Mouse (Mus musculus) lung, embryonic 15.5 days (tissue): ENCODE results near the gene Spata21. TPM values are rescaled to one million over a fixed set of nuclear protein-coding genes. Genes with fewer than 3 reads are reported as not detected.
A peak's percentile ranks its signal among the peaks of the same experiment; 100 is the strongest.

ENCODE experiments used
- ATAC-seq: fragments of 200-750 bp; cut with Nextera tagmentation; 2 replicates; pipeline ENCODE4 v1.8.0; 2017; ENCODE audit warnings: moderate number of reproducible peaks, borderline replicate concordance; ENCODE audit not compliant: low FRiP score, low TSS enrichment; ENCODE audit errors: extremely low read depth
- H3K27ac ChIP-seq: fragments of 300-500 bp; sonication (generic); 2 replicates; pipeline ENCODE4 v1.5.1; 2015; ENCODE audit warnings: moderate library complexity, mild to moderate bottlenecking, inconsistent platforms
- H3K27me3 ChIP-seq: fragments of 300-500 bp; sonication (generic); 2 replicates; pipeline ENCODE4 v1.6.1; 2015; ENCODE audit warnings: inconsistent platforms
- H3K36me3 ChIP-seq: fragments of 300-500 bp; sonication (generic); 2 replicates; pipeline ENCODE4 v1.6.1; 2015; ENCODE audit warnings: inconsistent platforms
- H3K4me1 ChIP-seq: fragments of 300-500 bp; sonication (generic); 2 replicates; pipeline ENCODE4 v1.6.1; 2015; ENCODE audit warnings: inconsistent platforms
- H3K4me2 ChIP-seq: fragments of 300-500 bp; sonication (generic); 2 replicates; pipeline ENCODE4 v1.6.1; 2015; ENCODE audit warnings: inconsistent platforms, mild to moderate bottlenecking, moderate library complexity
- H3K4me3 ChIP-seq: fragments of 300-500 bp; sonication (generic); 2 replicates; pipeline ENCODE4 v1.5.1; 2015; ENCODE audit warnings: mild to moderate bottlenecking, inconsistent platforms
- H3K9ac ChIP-seq: fragments of 300-500 bp; sonication (generic); 2 replicates; pipeline ENCODE4 v1.6.1; 2015; ENCODE audit warnings: inconsistent platforms
- H3K9me3 ChIP-seq: fragments of 300-500 bp; sonication (generic); 2 replicates; pipeline ENCODE4 v1.6.1; 2016; ENCODE audit warnings: inconsistent platforms
- WGBS: fragments of 180-500 bp; shearing (Covaris S2); methylation state at CpG from one replicate; pipeline ENCODE4 v1.1.7; 2015; 5-methylcytosine and 5-hydroxymethylcytosine counted together
- polyA plus RNA-seq: library from polyadenylated mRNA; unstranded; fragments of >200 nt; fragmentation: Nextera tagmentation; extraction: Ambion mirVana; gene quantifications from 2 replicates; pipeline ENCODE4 v1.2.1, GENCODE M21; 2015

Gene Spata21
- polyA plus RNA-seq, 1 experiment from 2014 or later: 0.62 TPM

DNA sequence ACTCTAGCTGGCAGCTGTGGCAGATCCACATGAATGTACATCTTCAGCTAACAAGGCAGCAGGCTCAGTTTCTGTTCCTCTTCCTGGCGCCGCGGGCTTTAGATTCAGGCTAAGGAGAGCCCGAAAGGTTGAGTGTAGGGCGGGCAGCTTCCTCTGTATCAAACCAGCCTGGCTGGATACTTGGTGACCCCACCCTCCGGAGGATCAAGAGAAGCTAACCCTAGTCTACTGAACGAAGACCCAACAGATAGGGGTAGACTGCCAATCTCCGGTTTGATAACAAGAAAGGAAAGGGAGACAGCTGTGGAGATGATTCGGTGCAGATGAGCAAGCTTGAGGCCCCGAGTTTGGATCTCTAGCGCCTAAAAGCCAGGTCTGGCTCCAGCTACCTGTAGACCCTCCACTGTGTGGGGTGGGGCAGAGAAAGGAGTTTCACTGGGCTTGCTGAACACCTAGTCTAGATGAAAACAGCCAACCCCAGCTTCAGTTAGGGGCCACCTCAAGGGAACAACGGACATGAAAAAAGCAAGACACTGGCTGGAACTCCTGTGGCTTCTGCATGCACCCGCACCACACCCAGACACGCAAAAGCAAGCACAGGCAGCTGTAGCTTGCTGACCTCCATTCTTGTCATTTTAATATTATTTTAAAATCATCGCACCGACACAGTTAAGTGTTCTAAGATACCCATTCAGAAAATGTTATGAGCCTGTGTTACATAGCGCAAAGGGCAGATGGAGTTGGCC lies 11.2 kb upstream of the Spata21 start:
- no peak for ATAC-seq
- Histone ChIP-seq H3K27ac (0 out of 2 replicates have a peak overlapping the region, but pooled peaks have one; percentile 45), H3K27me3 (no peaks in the 10 kb centered on the region), H3K4me2 (peak overlapping the region; percentile 88), H3K4me3 (peak overlapping the region; percentile 99), H3K9me3 (no peaks in the 10 kb centered on the region), H3K9ac (peak overlapping the region; percentile 91), H3K4me1 (peaks cover 26% of the 10 kb centered on the region), H3K36me3 (peaks cover 14% of the 10 kb centered on the region; the same call in 1 of the 2 replicates)
- 71% methylated on average over 17 of the region's 17 CpGs for WGBS

DNA sequence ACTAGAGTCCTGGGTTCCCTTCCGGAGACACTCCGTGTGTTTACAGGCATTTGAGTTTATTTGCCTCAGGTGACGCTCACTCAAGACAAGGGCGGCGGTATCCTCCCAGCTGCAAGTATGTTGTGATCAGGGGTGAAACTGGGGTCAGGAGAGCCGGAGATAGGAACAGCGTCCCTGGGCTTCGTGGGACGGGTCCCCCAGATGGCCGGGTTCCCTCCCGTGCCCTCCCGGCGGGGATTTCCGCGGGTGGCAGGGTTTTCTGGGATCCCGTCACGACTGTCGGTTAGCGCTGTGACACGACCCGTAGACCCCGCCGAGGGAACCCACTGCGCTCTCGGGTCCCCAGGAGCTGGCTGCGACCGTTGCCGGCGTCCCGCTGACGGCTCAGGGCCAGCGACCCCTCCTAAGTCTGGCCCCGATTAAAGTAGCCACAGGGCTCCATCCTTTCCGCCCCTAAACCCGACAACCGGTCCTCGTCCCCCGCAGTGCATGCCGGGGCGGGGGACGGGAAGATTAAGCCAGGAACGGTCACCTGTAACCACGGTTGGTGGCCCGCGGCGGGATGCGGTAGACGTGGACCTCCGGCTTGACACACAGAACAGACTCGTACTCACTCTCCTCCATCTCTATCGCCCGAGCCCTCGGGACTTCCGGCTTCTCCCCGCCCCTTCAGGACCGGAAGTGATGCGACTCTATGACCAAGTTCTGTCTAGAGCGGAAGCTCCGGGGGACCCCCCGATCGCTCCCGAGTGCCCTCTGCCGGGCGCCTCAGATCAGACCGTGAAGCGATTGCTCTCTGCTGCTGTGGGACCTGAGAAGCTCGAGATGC lies 10.2 kb upstream of the Spata21 start, which contains the start of gene Necap2:
Necap2 (minus strand) TSS at position 677 of the 829 bp plus-strand sequence.
- Histone ChIP-seq H3K4me3 (peak within 1 kb of the TSS; percentile 99), H3K36me3 (peaks cover 8% of the 10 kb centered on the region; the same call in 1 of the 2 replicates), H3K27me3 (no peaks in the 10 kb centered on the region), H3K4me2 (peak within 1 kb of the TSS; percentile 88), H3K9ac (peak within 1 kb of the TSS; percentile 91), H3K9me3 (no peaks in the 10 kb centered on the region), H3K4me1 (peaks cover 26% of the 10 kb centered on the region), H3K27ac (peak within 1 kb of the TSS; percentile 71)
- WGBS: under 1% methylated on average over 67 of the region's 67 CpGs
- peak; percentile 87 for ATAC-seq

DNA sequence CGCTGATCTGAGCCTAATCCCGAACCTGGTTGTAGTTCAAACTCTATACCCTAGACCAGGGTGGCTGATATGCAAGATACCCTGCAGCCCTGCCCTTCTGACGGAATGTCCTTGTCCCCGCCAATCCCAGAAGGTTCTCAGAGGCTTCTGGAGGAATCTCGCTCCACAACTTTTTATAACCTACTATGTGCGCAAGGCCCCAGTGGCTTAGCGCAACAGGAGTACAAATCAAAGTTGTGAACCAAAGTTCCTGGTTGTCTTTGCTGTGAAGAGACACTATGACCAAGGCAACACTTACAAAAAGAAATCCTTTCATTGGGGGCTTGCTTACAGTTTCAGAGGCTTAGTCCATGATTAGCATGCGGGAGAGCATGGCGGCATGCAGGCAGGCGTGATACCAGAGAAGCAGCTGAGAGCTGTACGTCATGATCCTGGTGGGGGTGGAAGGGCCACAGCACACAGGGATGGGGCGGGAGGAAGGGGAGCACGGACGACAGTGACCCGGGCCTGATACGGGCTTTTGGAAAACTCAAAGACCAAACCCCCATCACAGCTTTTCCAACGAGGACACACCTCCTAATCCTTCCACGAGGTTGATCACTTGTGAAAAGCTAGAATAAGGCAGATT lies 9.5 kb upstream of the Spata21 start:
- peak overlapping the region; percentile 99 for H3K4me3 ChIP-seq
- peaks cover under 1% of the 10 kb centered on the region; the same call in 1 of the 2 replicates for H3K36me3 ChIP-seq
- H3K4me2 ChIP-seq: no peak overlapping the region
- H3K27ac ChIP-seq: no peak overlapping the region
- no peaks in the 10 kb centered on the region for H3K9me3 ChIP-seq
- H3K9ac ChIP-seq: no peak overlapping the region
- WGBS: 69% methylated on average over 18 of the region's 18 CpGs
- ATAC-seq: no peak
- H3K27me3 ChIP-seq: no peaks in the 10 kb centered on the region
- H3K4me1 ChIP-seq: peaks cover 23% of the 10 kb centered on the region

DNA sequence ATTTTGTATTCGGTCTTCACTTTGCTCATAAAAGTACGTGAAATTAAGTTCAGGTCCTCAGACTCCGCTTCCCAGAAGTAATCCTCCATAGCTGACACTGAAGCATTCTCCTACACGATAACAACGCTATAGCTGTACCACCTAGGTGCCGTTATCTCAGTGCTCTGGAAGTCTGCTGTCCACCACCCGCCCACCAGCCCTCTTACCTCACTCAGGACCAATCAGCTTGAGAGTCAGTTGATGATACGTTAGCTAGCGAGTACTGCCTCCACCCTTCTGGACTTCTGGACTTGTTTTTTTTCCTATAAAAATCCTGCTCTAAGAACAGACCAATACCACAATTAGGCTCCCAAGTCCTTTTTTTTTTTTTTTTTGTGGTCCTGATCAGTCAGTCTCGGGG lies 1.3 kb upstream of the Spata21 start:
- no peak for ATAC-seq
- H3K4me1 ChIP-seq: 0 out of 2 replicates have a peak, but pooled peaks cover 3% of the 10 kb centered on the region
- H3K9me3 ChIP-seq: no peaks in the 10 kb centered on the region
- H3K9ac ChIP-seq: no peak overlapping the region
- no peak overlapping the region for H3K4me2 ChIP-seq
- no peak overlapping the region for H3K27ac ChIP-seq
- no peaks in the 10 kb centered on the region for H3K36me3 ChIP-seq
- 59% methylated on average over 10 of the region's 10 CpGs for WGBS
- H3K4me3 ChIP-seq: no peak overlapping the region
- no peaks in the 10 kb centered on the region for H3K27me3 ChIP-seq

DNA sequence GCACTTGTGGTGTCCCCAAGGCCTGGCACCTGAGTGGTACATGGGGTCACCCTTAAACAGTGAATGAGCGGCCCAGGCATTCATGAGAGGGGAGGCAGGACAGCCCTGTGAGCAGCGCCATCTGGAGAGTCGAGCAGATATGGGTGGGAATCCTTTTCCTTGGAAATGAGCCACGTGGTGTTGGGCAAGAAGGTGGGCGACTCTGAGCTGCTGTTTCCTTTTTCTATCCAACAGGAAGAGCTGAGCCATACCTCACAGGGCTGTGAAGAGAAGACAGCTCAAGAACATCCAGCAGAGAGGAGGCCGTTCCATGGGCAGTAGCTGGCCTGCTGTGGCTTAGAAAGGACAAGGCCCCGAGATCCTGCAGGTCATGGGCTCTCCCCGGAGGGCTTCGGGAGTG lies 581 bp downstream of the Spata21 start:
- Histone ChIP-seq H3K36me3 (no peaks in the 10 kb centered on the region), H3K27ac (no peak overlapping the region), H3K9me3 (no peaks in the 10 kb centered on the region), H3K27me3 (no peaks in the 10 kb centered on the region), H3K4me2 (no peak overlapping the region), H3K9ac (no peak overlapping the region), H3K4me3 (no peak overlapping the region), H3K4me1 (0 out of 2 replicates have a peak, but pooled peaks cover 3% of the 10 kb centered on the region)
- WGBS: 41% methylated on average over 9 of the region's 9 CpGs
- ATAC-seq: no peak

DNA sequence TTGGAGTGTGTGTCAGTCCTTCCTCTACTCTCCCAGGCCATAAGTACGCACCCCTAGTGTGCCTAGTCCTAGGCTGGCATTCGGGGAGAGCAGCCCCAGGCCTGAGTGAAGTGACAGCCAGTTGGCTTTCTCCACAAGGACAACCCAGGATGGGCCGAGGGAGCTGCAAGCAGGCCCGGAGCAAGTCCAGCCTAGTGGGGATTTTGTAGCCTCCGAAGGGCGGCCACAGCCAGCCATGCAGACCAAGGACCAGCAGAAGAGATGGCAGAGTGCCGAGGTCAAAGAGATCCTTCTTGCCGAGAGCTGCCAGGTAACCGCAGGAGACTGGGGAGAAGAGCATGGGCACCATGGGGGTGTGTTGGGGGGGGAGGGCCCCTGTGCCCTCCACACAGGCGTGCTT lies 6.9 kb downstream of the Spata21 start:
- Histone ChIP-seq H3K4me2 (no peak overlapping the region), H3K36me3 (no peaks in the 10 kb centered on the region), H3K4me3 (no peak overlapping the region), H3K9ac (no peak overlapping the region), H3K27me3 (no peaks in the 10 kb centered on the region), H3K27ac (no peak overlapping the region), H3K4me1 (no peaks in the 10 kb centered on the region), H3K9me3 (no peaks in the 10 kb centered on the region)
- 69% methylated on average over 10 of the region's 10 CpGs for WGBS
- no peak for ATAC-seq

DNA sequence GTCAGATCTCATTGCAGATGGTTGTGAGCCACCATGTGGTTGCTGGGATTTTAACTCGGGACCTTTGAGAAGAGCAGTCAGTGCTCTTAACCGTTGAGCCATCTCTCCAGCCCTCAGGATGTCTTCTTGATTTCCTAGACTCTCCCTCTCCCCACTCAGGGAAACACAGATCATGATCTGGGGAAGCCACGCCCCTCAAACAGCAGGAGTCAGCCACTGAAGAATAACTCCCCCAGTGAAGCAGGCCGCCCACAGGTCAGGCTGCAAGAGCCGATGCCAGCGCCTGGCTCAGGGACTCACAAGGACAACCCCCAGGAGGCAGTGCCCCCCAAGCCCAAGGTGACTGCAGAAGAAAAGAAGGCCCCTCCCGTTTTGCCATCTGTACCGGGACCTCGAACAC lies 8.6 kb downstream of the Spata21 start:
- no peak overlapping the region for H3K27ac ChIP-seq
- no peak overlapping the region for H3K9ac ChIP-seq
- no peak overlapping the region for H3K4me3 ChIP-seq
- no peaks in the 10 kb centered on the region for H3K27me3 ChIP-seq
- WGBS: 16% methylated on average over 9 of the region's 9 CpGs
- H3K4me2 ChIP-seq: no peak overlapping the region
- peak; percentile 17; the same call in 1 of the 2 replicates for ATAC-seq
- H3K36me3 ChIP-seq: no peaks in the 10 kb centered on the region
- H3K4me1 ChIP-seq: no peaks in the 10 kb centered on the region
- H3K9me3 ChIP-seq: no peaks in the 10 kb centered on the region

DNA sequence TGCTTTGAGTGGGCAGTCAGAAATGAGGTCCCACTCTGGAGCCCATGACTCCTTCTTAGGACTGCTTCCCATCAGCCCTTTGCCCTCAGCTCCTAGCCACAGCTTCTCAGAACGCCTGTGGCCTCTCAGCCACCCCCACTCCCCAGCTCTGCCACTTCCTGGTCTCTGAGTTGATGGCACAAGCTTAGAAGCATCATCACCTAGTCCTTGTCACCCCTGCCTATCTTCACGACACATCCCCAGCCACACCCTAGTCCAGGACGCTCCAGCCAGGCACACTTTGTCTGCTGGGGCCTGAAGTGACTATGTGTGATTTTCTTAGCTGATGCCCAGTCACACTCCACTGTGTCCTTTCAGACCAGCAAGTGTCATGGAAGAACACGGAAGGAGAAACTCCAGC lies 10.8 kb downstream of the Spata21 start:
- Histone ChIP-seq H3K27me3 (no peaks in the 10 kb centered on the region), H3K4me2 (no peak overlapping the region), H3K36me3 (no peaks in the 10 kb centered on the region), H3K9me3 (no peaks in the 10 kb centered on the region), H3K9ac (no peak overlapping the region), H3K27ac (no peak overlapping the region), H3K4me1 (no peaks in the 10 kb centered on the region), H3K4me3 (no peak overlapping the region)
- 55% methylated on average over 4 of the region's 4 CpGs for WGBS
- ATAC-seq: no peak

DNA sequence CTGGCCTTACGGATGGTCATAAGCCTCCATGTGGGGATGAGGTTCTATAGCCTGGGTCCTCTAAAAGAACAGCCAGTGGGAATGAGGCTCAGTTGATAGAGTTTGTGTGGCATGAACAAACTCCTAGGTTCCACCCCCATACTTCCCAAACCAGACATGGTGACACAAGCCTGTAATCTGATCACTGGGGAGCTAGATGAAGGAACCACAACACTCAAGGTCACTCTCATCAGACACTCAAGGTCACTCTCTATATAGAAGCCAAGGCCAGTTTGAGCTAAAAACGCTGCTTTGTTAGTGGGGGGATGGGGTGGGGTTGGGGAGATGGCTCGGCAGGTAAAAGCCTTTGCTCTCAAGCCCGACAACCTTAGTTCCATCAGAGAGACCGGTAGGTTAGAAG lies 11.8 kb downstream of the Spata21 start:
- Histone ChIP-seq H3K36me3 (no peaks in the 10 kb centered on the region), H3K4me1 (no peaks in the 10 kb centered on the region), H3K4me3 (no peak overlapping the region), H3K9me3 (no peaks in the 10 kb centered on the region), H3K27ac (no peak overlapping the region), H3K27me3 (no peaks in the 10 kb centered on the region), H3K9ac (no peak overlapping the region), H3K4me2 (no peak overlapping the region)
- ATAC-seq: no peak
- WGBS: 68% methylated on average over 5 of the region's 5 CpGs

DNA sequence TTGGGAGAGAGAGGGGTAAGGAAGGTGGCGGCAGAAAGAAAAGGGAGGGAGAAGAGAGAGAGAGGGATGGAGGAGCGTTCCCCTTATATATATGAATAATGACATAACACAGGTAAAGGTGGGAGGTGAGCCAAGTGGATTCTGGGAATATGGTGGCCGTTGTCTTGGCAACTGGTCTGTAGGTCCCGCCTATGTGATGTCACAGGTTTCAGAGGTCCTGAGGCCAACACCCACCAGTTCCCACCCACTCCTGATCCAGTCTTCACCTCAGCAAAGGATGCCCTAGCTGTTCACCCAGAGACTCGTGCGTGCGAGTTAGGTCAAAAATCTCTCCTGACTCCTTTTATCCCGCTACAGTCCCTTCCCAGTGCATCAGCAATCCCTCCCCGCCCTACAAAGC lies 13.2 kb downstream of the Spata21 start:
- no peaks in the 10 kb centered on the region for H3K36me3 ChIP-seq
- WGBS: 89% methylated on average over 9 of the region's 9 CpGs
- no peak for ATAC-seq
- no peaks in the 10 kb centered on the region for H3K9me3 ChIP-seq
- H3K27me3 ChIP-seq: no peaks in the 10 kb centered on the region
- no peak overlapping the region for H3K27ac ChIP-seq
- no peak overlapping the region for H3K4me3 ChIP-seq
- H3K4me1 ChIP-seq: no peaks in the 10 kb centered on the region
- no peak overlapping the region for H3K4me2 ChIP-seq
- H3K9ac ChIP-seq: no peak overlapping the region

DNA sequence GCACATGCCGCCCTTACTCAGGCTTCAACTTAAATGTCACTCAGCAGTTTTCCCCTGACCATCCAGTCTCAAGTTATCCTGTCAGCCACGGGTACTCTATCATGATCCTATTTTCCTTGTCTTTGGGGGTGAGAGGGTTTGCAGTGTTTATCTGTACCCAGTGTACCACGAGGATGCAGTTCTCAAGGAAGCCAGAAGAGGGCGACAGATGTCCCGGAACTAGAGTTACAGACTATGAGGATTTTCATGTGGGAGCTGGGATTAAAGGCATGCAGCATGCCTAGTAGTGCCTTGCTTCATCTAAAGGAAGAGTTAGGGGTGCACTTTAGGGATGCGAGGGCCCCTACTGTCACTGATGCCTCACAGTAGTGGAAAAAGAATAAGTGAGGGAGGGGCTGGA lies 13.7 kb downstream of the Spata21 start:
- H3K4me1 ChIP-seq: no peaks in the 10 kb centered on the region
- no peaks in the 10 kb centered on the region for H3K9me3 ChIP-seq
- no peak overlapping the region for H3K4me2 ChIP-seq
- no peak overlapping the region for H3K27ac ChIP-seq
- no peaks in the 10 kb centered on the region for H3K27me3 ChIP-seq
- H3K9ac ChIP-seq: no peak overlapping the region
- WGBS: 65% methylated on average over 6 of the region's 6 CpGs
- ATAC-seq: no peak
- no peak overlapping the region for H3K4me3 ChIP-seq
- H3K36me3 ChIP-seq: no peaks in the 10 kb centered on the region
